Mouse (Mus musculus) liver, embryonic 14 days (tissue): ENCODE data around the gene Vmn1r213. TPM values are rescaled to one million over a fixed set of nuclear protein-coding genes. Genes with fewer than 3 reads are reported as not detected.

Experiments used
- polyA plus RNA-seq: library from polyadenylated mRNA; depleted of rRNA; stranded (reverse); fragments of >200 nt; gene quantifications from 2 replicates; pipeline ENCODE4 v1.2.3, GENCODE M21; 2012; rRNA removed

Vmn1r213 gene
- not detected in 2 replicates for polyA plus RNA-seq

DNA sequence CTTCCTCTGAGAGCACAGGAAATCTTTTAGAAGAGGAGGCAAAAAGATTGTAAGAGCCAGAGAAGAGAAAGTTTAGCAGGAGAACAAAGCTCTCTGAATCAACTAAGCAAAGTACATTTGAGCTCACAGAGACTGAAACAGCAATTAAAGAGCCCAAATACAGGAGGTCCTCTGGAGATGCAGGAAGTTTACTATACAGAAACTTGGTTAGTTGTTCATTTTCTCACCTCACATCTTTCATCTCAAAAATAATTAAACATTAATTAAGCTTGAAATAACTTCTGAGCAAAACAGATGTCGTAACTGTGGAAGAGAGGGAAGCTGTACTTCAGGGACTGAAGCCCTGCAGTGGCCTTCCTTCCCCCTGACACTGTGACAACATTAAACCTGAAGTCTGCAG is at the start of gene Vmn1r213:
Gene Vmn1r213 (plus strand): TSS at position 301 of the 400 bp plus-strand sequence.

DNA sequence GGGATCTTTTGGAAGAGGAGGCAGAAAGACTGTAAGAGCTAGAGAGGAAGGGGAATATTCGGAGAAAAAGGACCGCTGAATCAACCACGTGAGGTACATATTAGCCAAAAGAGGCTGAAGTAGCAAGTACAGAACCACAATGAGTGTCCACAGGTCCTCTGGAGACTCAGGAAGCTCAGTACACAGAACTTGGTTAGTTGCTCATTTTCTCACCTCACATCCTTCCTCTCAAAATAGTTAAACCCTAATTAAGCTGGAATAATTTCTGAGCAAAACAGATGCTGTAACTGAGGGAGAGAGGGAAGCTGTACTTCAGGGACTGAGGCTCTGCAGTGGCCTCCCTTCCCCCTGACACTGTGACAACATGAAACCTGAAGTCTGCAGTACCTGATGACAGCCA is 22.7 kb downstream of the Vmn1r213 start, which contains the start of gene Vmn1r214:
Gene Vmn1r214 (plus strand): TSS at position 301 of the 400 bp plus-strand sequence.

Other genes with a start within 250 kb of the Vmn1r213 start
- gene Vmn1r208, start 230.3 kb upstream of the Vmn1r213 start, polyA plus RNA-seq, result not detected in 2 replicates
- not detected in 2 replicates for gene Vmn1r209, start 198.0 kb upstream of the Vmn1r213 start, polyA plus RNA-seq
- not detected in 2 replicates for gene Vmn1r210, start 176.3 kb upstream of the Vmn1r213 start, polyA plus RNA-seq
- not detected in 2 replicates for gene Vmn1r211, start 150.1 kb upstream of the Vmn1r213 start, polyA plus RNA-seq
- gene Vmn1r212, start 123.5 kb upstream of the Vmn1r213 start, polyA plus RNA-seq, result not detected in 2 replicates
- gene Vmn1r214, start 22.8 kb downstream of the Vmn1r213 start, polyA plus RNA-seq, result not detected in 2 replicates
- gene Vmn1r215, start 60.4 kb downstream of the Vmn1r213 start, polyA plus RNA-seq, result not detected in 2 replicates
- gene Vmn1r217, start 110.6 kb downstream of the Vmn1r213 start, polyA plus RNA-seq, result not detected in 2 replicates
- gene Vmn1r218, start 125.5 kb downstream of the Vmn1r213 start, polyA plus RNA-seq, result not detected in 2 replicates
- not detected in 2 replicates for gene Vmn1r219, start 151.7 kb downstream of the Vmn1r213 start, polyA plus RNA-seq
- gene Vmn1r220, start 180.3 kb downstream of the Vmn1r213 start, polyA plus RNA-seq, result not detected in 2 replicates
- not detected in 2 replicates for gene Vmn1r221, start 206.5 kb downstream of the Vmn1r213 start, polyA plus RNA-seq
- not detected in 2 replicates for gene Vmn1r222, start 228.3 kb downstream of the Vmn1r213 start, polyA plus RNA-seq
- gene Vmn1r223, start 239.5 kb downstream of the Vmn1r213 start, polyA plus RNA-seq, result not detected in 2 replicates